Mouse (Mus musculus): Measurements from ENCODE around the gene Calr4. TPM values are rescaled to one million over a fixed set of nuclear protein-coding genes. Genes with fewer than 3 reads are reported as not detected.

Calr4 gene
- polyA plus RNA-seq, 1 experiment, result 0.46 TPM

- Histone ChIP-seq H3K4me1 (ENCODE audit: control insufficient read depth, insufficient read depth, low read length) (no peaks in the 10 kb centered on the region), H3K4me3 (ENCODE audit: insufficient read depth, low read length) (no peak overlapping the region), H3K27ac (ENCODE audit: insufficient read depth, low read length) (no peak overlapping the region)
- TF ChIP-seq POLR2A (IDR thresholded peaks at IDR 0.05; ENCODE audit: extremely low read depth, insufficient read depth, low read length), result no peak
- TF ChIP-seq CTCF (IDR thresholded peaks at IDR 0.05; ENCODE audit: extremely low read depth, insufficient read depth, low read length), result no peak
Observed at GRCm38 (mm10) chr4:109207524-109207923, 26.8 kb upstream of the Calr4 start.

- no peak for TF ChIP-seq CTCF (IDR thresholded peaks at IDR 0.05; ENCODE audit: extremely low read depth, insufficient read depth, low read length)
- no peak for TF ChIP-seq POLR2A (IDR thresholded peaks at IDR 0.05; ENCODE audit: extremely low read depth, insufficient read depth, low read length)
- no peaks in the 10 kb centered on the region for H3K4me1 ChIP-seq (ENCODE audit: control insufficient read depth, insufficient read depth, low read length)
- no peak overlapping the region for H3K27ac ChIP-seq (ENCODE audit: insufficient read depth, low read length)
Observed at GRCm38 (mm10) chr4:109210253-109210652, 24.0 kb upstream of the Calr4 start.

GRCm38 (mm10) chr4:109210881-109211280 lies 23.4 kb upstream of the Calr4 start:
- H3K27ac ChIP-seq (ENCODE audit: insufficient read depth, low read length), result no peak overlapping the region
- H3K4me3 ChIP-seq (ENCODE audit: insufficient read depth, low read length), result no peak overlapping the region
- H3K4me1 ChIP-seq (ENCODE audit: control insufficient read depth, insufficient read depth, low read length), result no peaks in the 10 kb centered on the region
- TF ChIP-seq POLR2A (IDR thresholded peaks at IDR 0.05; ENCODE audit: extremely low read depth, insufficient read depth, low read length) (no peak), CTCF (IDR thresholded peaks at IDR 0.05; ENCODE audit: extremely low read depth, insufficient read depth, low read length) (no peak)

More at GRCm38 (mm10) chr4:109210253-109210652, 24.0 kb upstream of the Calr4 start:
- no peak overlapping the region for H3K4me3 ChIP-seq (ENCODE audit: insufficient read depth, low read length)

GRCm38 (mm10) chr4:109213986-109214385 lies 20.3 kb upstream of the Calr4 start:
- Histone ChIP-seq H3K4me3 (ENCODE audit: insufficient read depth, low read length) (no peak overlapping the region), H3K4me1 (ENCODE audit: control insufficient read depth, insufficient read depth, low read length) (no peaks in the 10 kb centered on the region), H3K27ac (ENCODE audit: insufficient read depth, low read length) (no peak overlapping the region)
- TF ChIP-seq POLR2A (IDR thresholded peaks at IDR 0.05; ENCODE audit: extremely low read depth, insufficient read depth, low read length) (no peak), CTCF (IDR thresholded peaks at IDR 0.05; ENCODE audit: extremely low read depth, insufficient read depth, low read length) (no peak)

- Histone ChIP-seq H3K4me1 (ENCODE audit: control insufficient read depth, insufficient read depth, low read length) (no peaks in the 10 kb centered on the region), H3K27ac (ENCODE audit: insufficient read depth, low read length) (no peak overlapping the region), H3K4me3 (ENCODE audit: insufficient read depth, low read length) (no peak overlapping the region)
- no peak for TF ChIP-seq POLR2A (IDR thresholded peaks at IDR 0.05; ENCODE audit: extremely low read depth, insufficient read depth, low read length)
- TF ChIP-seq CTCF (IDR thresholded peaks at IDR 0.05; ENCODE audit: extremely low read depth, insufficient read depth, low read length), result no peak
Observed at GRCm38 (mm10) chr4:109218008-109218407, 16.3 kb upstream of the Calr4 start.

GRCm38 (mm10) chr4:109220441-109220940 lies 13.8 kb upstream of the Calr4 start:
- H3K4me1 ChIP-seq (ENCODE audit: control insufficient read depth, insufficient read depth, low read length), result no peaks in the 10 kb centered on the region; the same call in 1 of the 2 replicates
- H3K4me3 ChIP-seq (ENCODE audit: insufficient read depth, low read length), result no peak overlapping the region
- TF ChIP-seq CTCF (IDR thresholded peaks at IDR 0.05; ENCODE audit: extremely low read depth, insufficient read depth, low read length), result no peak
- TF ChIP-seq POLR2A (IDR thresholded peaks at IDR 0.05; ENCODE audit: extremely low read depth, insufficient read depth, low read length), result no peak
- H3K27ac ChIP-seq (ENCODE audit: insufficient read depth, low read length), result no peak overlapping the region

- no peak overlapping the region for H3K27ac ChIP-seq (ENCODE audit: insufficient read depth, low read length)
- H3K4me3 ChIP-seq (ENCODE audit: insufficient read depth, low read length), result no peak overlapping the region
- H3K4me1 ChIP-seq (ENCODE audit: control insufficient read depth, insufficient read depth, low read length), result no peaks in the 10 kb centered on the region; the same call in 1 of the 2 replicates
- TF ChIP-seq POLR2A (IDR thresholded peaks at IDR 0.05; ENCODE audit: extremely low read depth, insufficient read depth, low read length) (no peak), CTCF (IDR thresholded peaks at IDR 0.05; ENCODE audit: extremely low read depth, insufficient read depth, low read length) (no peak)
Observed at GRCm38 (mm10) chr4:109222001-109222400, 12.3 kb upstream of the Calr4 start.

- TF ChIP-seq CTCF (IDR thresholded peaks at IDR 0.05; ENCODE audit: extremely low read depth, insufficient read depth, low read length) (no peak), POLR2A (IDR thresholded peaks at IDR 0.05; ENCODE audit: extremely low read depth, insufficient read depth, low read length) (no peak)
- no peak overlapping the region for H3K4me3 ChIP-seq (ENCODE audit: insufficient read depth, low read length)
- H3K4me1 ChIP-seq (ENCODE audit: control insufficient read depth, insufficient read depth, low read length), result no peaks in the 10 kb centered on the region; the same call in 1 of the 2 replicates
- H3K27ac ChIP-seq (ENCODE audit: insufficient read depth, low read length), result peak overlapping the region; percentile 57; the same call in 1 of the 2 replicates
Observed at GRCm38 (mm10) chr4:109224762-109225552, 9.3 kb upstream of the Calr4 start.

GRCm38 (mm10) chr4:109225606-109226005 lies 8.7 kb upstream of the Calr4 start:
- no peak for TF ChIP-seq CTCF (IDR thresholded peaks at IDR 0.05; ENCODE audit: extremely low read depth, insufficient read depth, low read length)
- TF ChIP-seq POLR2A (IDR thresholded peaks at IDR 0.05; ENCODE audit: extremely low read depth, insufficient read depth, low read length), result no peak
- no peak overlapping the region for H3K4me3 ChIP-seq (ENCODE audit: insufficient read depth, low read length)
- H3K4me1 ChIP-seq (ENCODE audit: control insufficient read depth, insufficient read depth, low read length), result no peaks in the 10 kb centered on the region; the same call in 1 of the 2 replicates
- H3K27ac ChIP-seq (ENCODE audit: insufficient read depth, low read length), result no peak overlapping the region

- TF ChIP-seq POLR2A (IDR thresholded peaks at IDR 0.05; ENCODE audit: extremely low read depth, insufficient read depth, low read length) (no peak), CTCF (IDR thresholded peaks at IDR 0.05; ENCODE audit: extremely low read depth, insufficient read depth, low read length) (no peak)
- Histone ChIP-seq H3K4me3 (ENCODE audit: insufficient read depth, low read length) (no peak overlapping the region), H3K27ac (ENCODE audit: insufficient read depth, low read length) (no peak overlapping the region), H3K4me1 (ENCODE audit: control insufficient read depth, insufficient read depth, low read length) (no peaks in the 10 kb centered on the region; the same call in 1 of the 2 replicates)
Observed at GRCm38 (mm10) chr4:109226071-109226470, 8.2 kb upstream of the Calr4 start.

Measured in cortical plate, adult 2 months (tissue).